Mouse (Mus musculus): ENCODE measurements at regions not wholly inside any gene's neighbourhood (a gene's known extent, or its start where the extent isn't known, plus 50 kb on each side); places are given as distances from the start of the nearest gene placed in this dataset.
A peak's percentile ranks its signal among the peaks of the same experiment; 100 is the strongest.

DNA sequence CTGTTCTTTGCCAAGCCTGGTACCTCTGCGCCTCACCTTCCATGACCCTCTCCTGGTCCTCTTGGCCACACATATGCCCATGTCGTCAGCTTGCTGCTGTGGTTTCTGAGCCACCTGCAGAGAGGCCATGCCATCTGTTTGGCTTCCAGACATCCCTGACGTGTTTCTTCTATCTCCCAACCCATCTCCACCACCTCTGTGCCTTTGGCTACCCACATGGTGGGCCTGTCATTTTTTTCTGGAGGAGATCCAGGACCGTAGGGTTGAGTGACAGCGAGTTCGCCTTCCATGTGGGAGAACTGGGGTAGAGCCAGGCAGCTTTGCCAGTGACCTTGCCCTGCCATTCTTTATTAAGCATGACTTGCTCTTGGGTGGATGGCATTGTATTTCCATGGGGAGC is 278.4 kb upstream of the Thsd7b start:
- intact Hi-C loops (cut with DNase I), result no loop called here
- DNase-seq, result no peak

- DNase-seq, result no peak
- intact Hi-C loops (cut with DNase I), result no loop called here
Measured at GRCm38 (mm10) chr1:128983411-128983810, 289.7 kb upstream of the Thsd7b start.

DNA sequence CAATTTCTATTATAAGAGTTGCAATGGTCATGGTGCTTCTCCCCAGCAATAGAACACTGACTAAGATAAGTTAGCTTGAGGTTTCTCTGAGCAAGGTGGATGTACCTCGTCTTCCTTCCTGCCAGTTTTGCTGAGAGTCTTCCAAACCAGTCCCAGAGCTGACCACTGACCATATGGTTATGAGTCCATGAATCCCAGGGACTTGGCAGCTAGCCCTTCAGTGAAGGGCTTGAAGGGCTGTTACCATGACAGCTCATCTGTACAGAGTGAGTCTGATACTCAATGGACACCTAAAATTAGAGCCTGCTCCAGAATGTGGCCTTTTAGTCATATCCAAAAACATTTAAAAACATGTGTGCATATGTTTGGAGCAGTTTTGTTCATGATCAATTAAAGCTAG is 297.5 kb upstream of the Thsd7b start:
- intact Hi-C loops (cut with DNase I), result no loop called here

DNA sequence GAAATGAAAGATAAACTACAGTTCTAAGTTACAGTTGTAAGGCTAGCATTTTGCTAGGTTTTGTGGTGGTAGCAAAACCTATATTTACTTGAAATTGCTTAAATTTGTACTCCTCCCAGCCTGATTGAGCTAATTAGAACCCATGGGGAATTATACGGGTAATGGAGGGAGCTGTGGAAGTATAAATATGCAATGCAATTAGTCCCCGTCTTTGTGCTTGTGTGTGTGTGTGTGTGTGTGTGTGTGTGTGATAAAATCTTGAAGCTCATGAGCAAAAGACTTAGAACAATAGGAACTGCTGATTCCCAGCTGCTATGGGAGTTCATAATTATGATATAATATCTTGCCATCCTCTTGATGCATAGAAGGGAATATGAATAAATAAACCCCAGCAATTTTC is 321.7 kb upstream of the Thsd7b start:
- intact Hi-C loops (cut with DNase I), result no loop called here
- no peak for DNase-seq

More for the DNA sequence above, 297.5 kb upstream of the Thsd7b start:
- no peak for DNase-seq

GRCm38 (mm10) chr1:128950512-128950911 is 322.6 kb upstream of the Thsd7b start:
- intact Hi-C loops (cut with DNase I), result no loop called here
- no peak for DNase-seq

DNA sequence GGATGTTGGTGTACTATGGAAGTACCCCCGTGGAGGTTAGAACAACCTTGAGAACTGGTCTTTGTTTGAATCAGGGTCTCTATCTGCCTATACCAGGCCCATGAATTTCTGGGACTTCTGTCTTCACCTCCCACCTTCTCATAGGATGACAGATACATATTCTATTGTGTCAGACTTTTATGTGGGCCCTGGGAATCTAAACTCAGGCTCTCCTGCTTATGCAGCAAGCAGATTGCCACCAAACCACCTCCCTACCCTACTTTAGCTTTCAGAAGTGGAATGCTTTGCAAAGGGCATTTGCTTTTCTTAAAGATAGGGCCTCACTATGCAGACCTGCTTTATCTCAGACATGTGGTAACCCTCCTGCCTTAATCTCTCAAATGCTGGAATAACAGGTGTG is 322.7 kb upstream of the Cxcr4 start:
- intact Hi-C loops (cut with DNase I), result no loop called here
- no peak for DNase-seq

DNA sequence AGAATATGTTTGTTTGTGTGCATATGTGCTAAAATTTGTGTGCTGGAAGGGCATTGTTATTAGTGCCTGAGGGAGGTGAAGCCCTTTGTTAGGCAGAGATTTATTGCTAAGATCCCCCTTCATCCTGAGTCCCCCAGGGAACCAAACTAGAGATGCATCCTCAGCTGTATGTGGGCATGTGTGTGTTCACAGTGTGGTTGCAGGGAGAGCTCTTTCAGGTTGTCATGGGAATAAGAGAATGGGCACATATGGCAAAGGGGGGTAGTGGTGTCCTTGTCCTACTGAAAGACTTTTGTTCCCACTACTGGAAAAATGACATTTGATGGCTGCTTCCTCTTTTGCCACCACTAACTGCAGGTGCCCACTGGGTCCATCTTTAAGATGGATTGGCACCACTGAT is 320.4 kb upstream of the Cxcr4 start:
- DNase-seq, result no peak
- intact Hi-C loops (cut with DNase I), result no loop called here

- peak; percentile 22 to 28 for DNase-seq
- intact Hi-C loops (cut with DNase I), result no loop called here
Measured at GRCm38 (mm10) chr1:128907566-128907965, 315.5 kb upstream of the Cxcr4 start.

DNA sequence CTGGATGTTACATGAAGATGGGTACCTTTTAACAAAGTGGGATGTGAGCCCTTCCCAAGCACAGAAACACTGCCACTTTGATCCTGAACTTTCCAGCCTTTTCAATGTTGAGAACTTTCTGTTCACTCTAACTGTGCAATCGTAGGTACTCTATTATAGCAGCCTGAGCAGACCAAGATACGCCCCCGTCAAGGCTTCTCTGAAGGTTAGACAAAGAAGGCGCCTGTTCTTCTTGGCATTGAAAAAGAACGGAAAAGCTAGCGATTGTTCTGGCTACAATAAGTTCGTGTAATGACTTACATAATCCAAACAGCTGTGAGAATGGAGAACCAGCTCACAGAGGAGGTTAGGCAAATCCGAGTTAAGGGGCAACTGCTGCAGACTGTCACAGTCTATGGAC is 305.9 kb upstream of the Cxcr4 start:
- no peak for DNase-seq
- intact Hi-C loops (cut with DNase I), result no loop called here

- DNase-seq, result peak; percentile 3 to 12
Measured at GRCm38 (mm10) chr1:128894546-128894945, 302.5 kb upstream of the Cxcr4 start.

GRCm38 (mm10) chr1:128878291-128878690 is 286.2 kb upstream of the Cxcr4 start:
- intact Hi-C loops (cut with DNase I), result loop anchor here (5.0 to 10.0 kb wide), 2 partner anchors 127 to 1314 kb away; no protein-coding TSS in a partner anchor
- DNase-seq, result no peak

More at GRCm38 (mm10) chr1:128894546-128894945, 302.5 kb upstream of the Cxcr4 start:
- intact Hi-C loops (cut with DNase I), result no loop called here

DNA sequence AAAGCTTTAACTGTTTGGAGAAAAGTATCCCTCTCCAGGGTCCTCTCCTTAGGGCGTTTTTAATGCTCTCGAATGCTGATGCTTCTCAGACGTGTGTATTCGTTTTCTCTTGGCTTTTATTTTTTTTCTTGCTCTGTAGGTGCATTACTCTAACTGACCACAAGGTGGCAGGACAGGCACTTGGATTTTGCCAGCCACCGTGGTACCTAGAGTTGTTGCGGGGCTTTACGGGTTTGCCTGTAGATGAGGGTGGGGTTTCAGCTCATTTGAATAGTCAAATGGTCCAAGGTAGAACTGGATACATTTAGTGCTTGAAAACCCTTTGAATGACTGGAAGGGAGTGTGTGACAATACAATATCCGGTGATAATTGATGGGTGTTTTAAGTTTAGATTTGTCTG is 283.2 kb upstream of the Cxcr4 start:
- peak; percentile 43 to 60 for DNase-seq
- intact Hi-C loops (cut with DNase I), result loop anchor here (2.0 to 10.0 kb wide), 5 partner anchors 130 to 1498 kb away; no protein-coding TSS in a partner anchor

- intact Hi-C loops (cut with DNase I), result loop anchor here (2.0 to 10.0 kb wide), 4 partner anchors 131 to 1499 kb away; no protein-coding TSS in a partner anchor
Measured at GRCm38 (mm10) chr1:128874190-128874589, 282.1 kb upstream of the Cxcr4 start.

DNA sequence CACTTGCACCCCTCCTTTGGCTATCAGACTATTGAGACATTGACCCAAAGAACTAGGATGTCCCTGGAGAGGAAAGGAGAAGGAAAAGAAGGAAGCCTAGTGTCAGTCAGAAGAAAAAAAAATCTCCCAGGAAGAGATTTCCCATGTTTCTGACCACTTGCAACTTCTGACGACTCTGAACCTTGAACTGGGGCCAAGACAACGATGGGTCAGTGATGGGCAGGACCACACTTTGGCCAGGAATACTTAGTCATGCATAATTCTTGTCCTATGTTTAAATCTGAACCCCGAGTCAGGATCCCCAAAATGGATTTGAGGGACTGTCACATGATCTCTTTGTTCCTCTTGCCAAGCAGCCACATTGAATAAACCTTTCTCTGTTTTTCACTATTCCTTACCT is 276.7 kb upstream of the Cxcr4 start:
- intact Hi-C loops (cut with DNase I), result no loop called here
- DNase-seq, result no peak

More at GRCm38 (mm10) chr1:128874190-128874589, 282.1 kb upstream of the Cxcr4 start:
- no peak for DNase-seq

DNA sequence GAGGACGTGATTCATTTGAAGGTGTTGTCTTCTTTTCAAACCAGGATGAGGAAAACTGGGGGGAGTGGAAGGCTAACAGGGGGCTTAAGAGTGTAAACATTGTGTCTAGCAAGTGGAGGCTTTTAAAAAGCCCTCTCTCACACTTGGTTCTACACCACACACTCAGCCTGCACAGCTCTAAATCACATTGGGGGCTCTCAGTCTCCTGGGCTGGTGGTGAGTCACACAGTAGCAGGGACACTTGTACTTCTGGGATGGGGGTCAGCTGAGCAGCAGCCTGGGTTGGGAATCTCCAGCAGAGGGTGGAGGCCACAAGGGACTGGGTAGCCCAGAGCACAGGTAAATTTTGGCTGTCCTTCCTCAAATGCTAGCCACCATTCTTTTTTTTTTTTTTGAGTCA is 268.4 kb upstream of the Cxcr4 start:
- intact Hi-C loops (cut with DNase I), result no loop called here
- no peak for DNase-seq

GRCm38 (mm10) chr1:128860094-128860493 is 268.0 kb upstream of the Cxcr4 start:
- intact Hi-C loops (cut with DNase I), result no loop called here
- no peak for DNase-seq

GRCm38 (mm10) chr1:128858661-128859060 is 266.6 kb upstream of the Cxcr4 start:
- intact Hi-C loops (cut with DNase I), result no loop called here
- DNase-seq, result no peak

DNA sequence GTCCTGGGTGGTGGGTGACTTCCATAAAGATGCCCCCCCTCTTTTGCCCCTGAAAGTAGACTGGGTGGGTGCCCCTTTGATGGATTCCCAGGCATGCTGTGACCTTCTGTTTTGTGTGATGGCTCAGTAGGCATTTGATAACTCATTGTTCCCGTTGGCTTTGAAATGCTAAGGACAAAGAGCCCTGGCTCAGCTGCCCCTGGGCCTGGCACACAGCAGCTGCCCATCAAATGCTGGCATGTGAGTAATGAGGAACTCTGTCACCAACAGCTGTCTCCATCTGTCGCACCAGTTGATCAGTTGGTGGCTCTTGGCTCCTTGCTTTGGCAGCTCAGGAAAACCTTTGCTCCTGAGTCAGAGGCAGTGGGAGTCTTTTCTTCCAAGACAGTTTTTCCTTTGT is 264.8 kb upstream of the Cxcr4 start:
- peak in 1 of 2 experiments; percentile 5 for DNase-seq
- intact Hi-C loops (cut with DNase I), result no loop called here

DNA sequence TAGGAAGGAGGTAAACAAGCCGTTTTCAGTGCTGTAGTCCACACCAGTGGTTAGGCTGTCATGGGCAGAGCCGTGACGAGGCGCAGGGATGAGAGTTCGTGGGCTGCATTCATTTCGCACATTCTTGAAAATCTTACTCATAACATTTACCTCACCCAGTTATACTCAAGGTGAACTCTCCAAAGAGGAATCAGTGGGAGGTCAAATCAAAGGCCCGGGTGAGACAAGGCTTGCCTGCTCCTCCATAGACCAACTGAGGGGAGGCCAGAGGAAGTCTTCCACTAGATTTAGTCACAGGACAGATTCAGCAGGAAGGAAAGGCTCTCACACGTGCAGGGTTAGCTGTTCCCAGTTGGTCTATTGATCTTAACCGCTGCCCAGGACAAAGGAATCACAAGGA is 262.6 kb upstream of the Cxcr4 start:
- no peak for DNase-seq
- intact Hi-C loops (cut with DNase I), result no loop called here

GRCm38 (mm10) chr1:128853286-128853685 is 261.2 kb upstream of the Cxcr4 start:
- intact Hi-C loops (cut with DNase I), result no loop called here

DNA sequence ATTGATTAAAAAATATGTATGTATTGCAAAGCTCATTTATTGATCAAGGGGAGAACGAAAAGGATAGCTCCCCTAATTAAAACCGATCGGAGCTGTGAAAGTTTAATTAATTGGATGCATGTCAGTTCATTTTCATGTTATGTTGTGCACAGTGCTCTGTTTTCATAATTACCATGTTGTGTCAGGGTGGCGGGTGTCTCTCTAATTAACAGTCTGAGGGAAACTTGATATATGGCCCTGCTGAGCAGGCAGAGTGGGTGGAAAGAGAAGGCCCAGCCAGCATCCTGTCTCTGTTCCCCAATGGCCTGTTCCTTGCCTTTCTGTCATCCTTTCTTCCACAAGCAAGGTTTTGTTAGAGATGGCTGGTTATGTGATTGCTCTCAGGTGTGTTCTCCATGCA is 245.3 kb upstream of the Cxcr4 start:
- intact Hi-C loops (cut with DNase I), result no loop called here

More at GRCm38 (mm10) chr1:128853286-128853685, 261.2 kb upstream of the Cxcr4 start:
- no peak for DNase-seq

GRCm38 (mm10) chr1:128835510-128835909 is 243.4 kb upstream of the Cxcr4 start:
- intact Hi-C loops (cut with DNase I), result no loop called here

More for the DNA sequence above, 245.3 kb upstream of the Cxcr4 start:
- DNase-seq, result no peak

DNA sequence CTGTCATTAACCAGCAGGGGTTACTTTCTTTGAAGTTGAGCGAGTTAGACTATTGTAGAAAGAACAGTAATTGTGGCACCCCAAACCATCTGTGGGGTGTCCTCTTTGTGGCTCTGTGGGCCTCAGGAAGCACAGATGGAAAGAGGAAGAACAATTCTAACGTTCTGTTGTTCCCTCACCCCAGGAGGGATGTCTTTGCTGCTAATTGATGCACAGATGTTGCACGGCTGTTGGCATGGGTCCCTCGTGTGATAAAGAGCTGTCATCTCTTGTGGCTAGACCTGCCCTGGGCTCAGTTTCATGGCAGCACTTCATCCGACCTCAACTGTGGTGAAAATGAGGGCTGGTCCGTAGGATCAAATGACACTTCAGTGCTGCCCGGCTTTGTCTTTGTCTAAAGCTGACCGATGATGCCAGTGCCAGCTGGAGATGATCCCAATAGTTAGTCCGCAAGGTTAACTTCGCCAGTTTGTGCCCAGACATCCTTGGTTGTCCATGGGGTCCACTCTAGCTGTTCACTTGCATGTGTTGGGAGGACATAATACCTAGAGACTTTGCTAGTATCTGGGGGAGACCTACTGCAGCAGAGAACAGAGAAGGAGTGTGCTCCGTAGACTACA is 241.1 kb upstream of the Cxcr4 start:
- intact Hi-C loops (cut with DNase I), result loop anchor here (2.0 to 5.0 kb wide), 2 partner anchors 464 to 551 kb away; no protein-coding TSS in a partner anchor
- no peak for DNase-seq

More at GRCm38 (mm10) chr1:128835510-128835909, 243.4 kb upstream of the Cxcr4 start:
- DNase-seq, result no peak

All from heart, postnatal 10 days (tissue).